Mouse (Mus musculus) ES-CJ7 (cell line): ENCODE data around the gene Tex13c2.

Source experiments
- DNase-seq: peaks from one replicate; pipeline ENCODE4 v3.0.0; 2011; ENCODE audit warnings: low read depth, low spot score

Tex13c2 gene

GRCm38 (mm10) chrX:42489446-42489845 lies at the start of gene Tex13c2:
Gene Tex13c2, plus strand, starts transcription at chrX:42489691.
- DNase-seq: peak; percentile 56

DNA sequence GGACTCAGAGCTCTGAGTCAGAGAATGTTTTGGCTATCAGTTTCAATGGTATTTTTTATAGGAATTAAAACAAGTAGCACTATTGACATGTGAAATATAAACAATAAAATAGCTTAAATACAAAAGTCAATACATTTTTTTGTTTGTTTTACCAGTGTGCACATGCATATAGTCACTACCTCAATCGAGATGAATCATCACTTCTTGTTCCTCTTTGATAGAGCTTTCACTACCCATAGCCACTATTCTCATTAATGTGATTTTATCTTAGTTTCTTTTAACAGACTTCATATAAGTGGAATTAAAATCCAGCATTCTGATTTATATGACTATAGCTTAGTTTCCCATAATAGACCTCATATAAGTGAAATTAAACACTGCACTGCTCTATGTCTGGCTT lies 39.2 kb upstream of the Tex13c2 start:
- DNase-seq: no peak

DNA sequence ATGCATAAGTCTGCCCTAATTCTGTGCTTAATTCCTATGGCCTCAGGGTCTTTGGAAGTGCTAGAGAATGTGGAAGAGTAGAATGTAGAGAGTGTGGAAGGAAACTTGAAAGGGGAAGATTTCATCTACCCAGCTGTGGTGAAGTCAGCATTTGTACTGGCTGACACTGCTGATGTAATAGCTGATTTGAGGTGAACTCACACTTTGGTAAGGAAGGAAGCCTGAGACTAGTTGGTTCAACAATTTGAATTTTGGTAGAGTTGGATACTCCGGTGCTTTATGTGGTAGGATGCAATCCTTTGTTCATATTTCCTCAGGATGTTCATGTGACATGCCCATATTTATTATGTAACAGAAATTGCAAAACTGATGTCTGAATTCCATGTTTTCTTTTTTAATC lies 36.5 kb upstream of the Tex13c2 start:
- DNase-seq: no peak

DNA sequence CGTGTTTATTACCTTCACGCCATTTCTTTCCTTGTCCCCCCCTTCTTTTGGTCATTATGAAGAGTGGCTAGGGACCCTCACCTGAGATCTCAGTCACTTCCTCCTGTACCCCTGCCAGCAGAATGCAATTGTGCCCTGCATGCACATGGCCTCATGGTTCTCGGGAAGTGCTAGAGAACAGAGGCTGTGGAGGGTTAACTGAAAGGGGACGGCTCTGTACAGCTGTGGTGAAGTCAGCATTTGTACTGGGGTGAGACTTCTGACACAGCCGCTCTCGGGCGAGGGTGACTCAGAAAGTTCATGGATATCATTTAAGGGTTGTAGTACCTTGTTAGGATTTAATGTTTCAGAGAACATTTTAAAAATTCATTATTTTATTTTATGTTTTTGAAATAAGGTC lies 35.0 kb upstream of the Tex13c2 start:
- DNase-seq: no peak

DNA sequence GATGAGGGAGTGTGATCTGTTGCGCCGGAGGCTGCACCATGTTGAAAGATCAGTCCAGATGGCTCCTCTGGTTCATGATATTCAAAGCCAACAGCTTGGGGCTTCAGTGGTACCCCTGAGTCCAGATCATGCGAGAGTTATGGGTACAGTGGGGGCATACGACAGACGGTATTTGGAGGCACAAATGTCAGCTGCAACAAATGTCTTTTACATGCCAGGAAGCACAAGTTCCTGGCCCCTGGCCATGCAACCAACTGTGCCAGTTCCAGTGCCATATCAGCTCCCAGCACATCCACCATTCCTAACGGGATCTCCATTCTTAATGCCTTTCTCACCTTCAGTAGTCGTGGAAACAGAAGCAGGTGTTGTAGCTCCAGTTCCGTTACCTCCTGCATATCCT lies 845 bp downstream of the Tex13c2 start:
- no peak for DNase-seq

GRCm38 (mm10) chrX:42500538-42500937 lies 11.0 kb downstream of the Tex13c2 start:
- no peak for DNase-seq

DNA sequence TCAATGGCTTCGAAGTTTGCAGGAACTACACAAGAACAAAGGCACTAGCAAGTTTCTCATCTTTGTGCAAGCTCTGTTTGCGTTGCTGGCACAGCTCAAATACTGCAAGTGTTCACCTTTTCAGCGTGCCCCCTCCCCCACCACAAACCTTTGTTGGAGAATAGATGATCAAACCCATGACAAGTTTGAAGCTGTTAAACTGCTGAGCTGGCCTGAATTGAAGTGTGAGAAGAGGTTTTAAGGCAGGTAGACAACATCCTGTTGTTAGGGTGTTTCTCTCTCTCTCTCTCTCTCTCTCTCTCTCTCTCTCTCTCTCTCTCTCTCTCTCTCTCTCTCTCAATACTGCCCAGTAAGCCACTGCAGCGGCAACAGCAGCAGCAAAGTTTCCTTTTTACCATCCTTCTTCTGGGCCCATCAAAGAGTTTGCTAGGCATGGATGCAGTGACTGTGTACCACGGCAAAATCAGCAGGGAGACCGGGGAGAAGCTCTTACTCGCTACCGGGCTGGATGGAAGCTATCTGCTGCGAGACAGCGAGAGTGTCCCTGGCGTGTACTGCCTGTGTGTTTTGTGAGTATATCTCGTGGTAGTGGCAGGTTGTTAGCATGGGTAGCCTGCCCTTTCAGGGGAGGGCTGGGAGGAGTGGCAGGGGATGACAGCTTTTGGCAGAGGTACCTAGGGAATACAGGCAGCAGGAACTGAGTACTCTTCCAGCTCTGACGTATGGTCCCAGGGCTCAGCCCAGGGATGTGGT lies 13.0 kb downstream of the Tex13c2 start, which contains the start of gene Sh2d1a:
Gene Sh2d1a (plus strand): TSS at position 163 of the 753 bp plus-strand sequence.
- no peak for DNase-seq

GRCm38 (mm10) chrX:42511105-42511504 lies 21.6 kb downstream of the Tex13c2 start:
- no peak for DNase-seq

GRCm38 (mm10) chrX:42512567-42512966 lies 23.1 kb downstream of the Tex13c2 start:
- DNase-seq: peak; percentile 39

GRCm38 (mm10) chrX:42522868-42523267 lies 33.4 kb downstream of the Tex13c2 start:
- no peak for DNase-seq

- DNase-seq: no peak
Observed at GRCm38 (mm10) chrX:42530703-42531102, 41.2 kb downstream of the Tex13c2 start.

GRCm38 (mm10) chrX:42540030-42540755 lies 50.7 kb downstream of the Tex13c2 start:
- peak; percentile 15 for DNase-seq

- DNase-seq: peak; percentile 49
Observed at GRCm38 (mm10) chrX:42540756-42541053, 51.2 kb downstream of the Tex13c2 start.
